Mouse (Mus musculus): ENCODE data around the gene Sec1. TPM values are rescaled to one million over a fixed set of nuclear protein-coding genes. Genes with fewer than 3 reads are reported as not detected.

Sec1 gene
- polyA plus RNA-seq, 1 experiment from 2014 or later = 0.74 TPM

DNA sequence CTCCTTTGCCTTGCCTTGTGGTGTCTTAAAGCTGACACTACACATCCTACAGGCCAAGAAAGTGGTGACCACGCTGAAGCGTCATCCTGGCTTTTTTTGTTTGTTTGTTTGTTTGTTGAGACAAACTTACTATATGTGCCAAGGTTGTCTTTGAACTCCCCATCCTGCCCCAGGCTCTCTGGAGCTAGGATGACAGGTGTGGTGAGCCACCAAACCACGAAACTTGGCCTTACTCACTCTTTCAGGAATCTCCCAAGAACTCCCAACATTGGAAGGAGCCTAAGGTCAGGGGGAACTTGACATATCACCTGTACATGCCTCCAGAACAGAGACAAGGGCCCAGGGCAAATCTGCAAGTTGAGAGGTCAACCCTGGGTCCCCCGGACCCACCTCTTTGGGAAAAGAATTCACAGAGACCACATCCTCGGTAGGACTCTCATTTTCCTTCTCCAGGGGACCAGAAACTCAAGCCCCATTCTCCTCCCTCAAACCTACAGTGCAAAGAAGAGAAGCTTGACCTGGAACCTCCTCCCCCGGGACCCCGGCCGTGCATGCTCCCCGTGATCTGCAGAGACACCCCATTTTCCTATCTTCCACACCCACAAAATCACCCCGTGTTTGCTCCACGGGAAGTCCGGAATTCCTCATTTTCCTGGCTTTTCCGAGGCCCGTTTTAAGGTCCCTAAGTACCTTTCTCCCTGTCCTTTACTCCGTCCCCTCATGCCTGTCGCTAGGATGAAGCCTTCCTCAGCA is 51.5 kb downstream of the Sec1 start:
- Histone ChIP-seq H3K4me1 (replicated peaks; ENCODE audit: control insufficient read depth, insufficient read depth, low read length) (peaks cover 47% of the 10 kb centered on the region), H3K36me3 (ENCODE audit: control insufficient read depth, insufficient read depth, low read length) (no peaks in the 10 kb centered on the region), H3K4me3 (ENCODE audit: low read length) (peak overlapping the region; percentile 57), H3K27ac (ENCODE audit: low read length) (peak overlapping the region; percentile 89), H3K9me3 (ENCODE audit: control insufficient read depth, low read length) (no peaks in the 10 kb centered on the region), H3K27me3 (ENCODE audit: control insufficient read depth, insufficient read depth, low read depth, low read length) (no peaks in the 10 kb centered on the region), H3K4me2 (ENCODE audit: low read depth, low read length) (peak overlapping the region; percentile 91), H3K9ac (ENCODE audit: low read length) (peak overlapping the region; percentile 80)
- no peak for ATAC-seq (ENCODE audit: low read depth)
- 27% methylated on average over 16 of the region's 16 CpGs for WGBS

DNA sequence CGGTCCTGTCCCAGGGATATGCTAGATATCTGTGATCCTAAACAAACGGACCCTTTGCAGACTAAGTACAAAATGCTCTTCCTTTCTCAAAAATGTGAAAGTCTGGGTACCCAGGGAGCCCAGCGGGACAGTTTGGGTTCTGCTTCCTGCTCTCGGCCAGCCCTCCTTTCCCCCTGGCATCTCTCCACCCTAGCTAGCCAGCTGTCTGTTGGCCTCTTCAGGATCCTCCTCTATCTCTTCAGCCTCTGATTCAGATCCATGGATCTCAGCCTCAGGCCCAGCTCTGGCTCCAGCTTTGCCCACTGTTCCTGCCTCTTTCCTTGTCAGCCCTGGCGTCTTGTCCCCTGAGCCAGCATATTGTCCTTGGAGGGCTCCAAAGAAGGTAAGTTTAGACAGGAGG is 52.1 kb downstream of the Sec1 start:
- peak overlapping the region; percentile 80 for H3K9ac ChIP-seq (ENCODE audit: low read length)
- 65% methylated on average over 5 of the region's 5 CpGs for WGBS
- H3K9me3 ChIP-seq (ENCODE audit: control insufficient read depth, low read length) = no peaks in the 10 kb centered on the region
- H3K36me3 ChIP-seq (ENCODE audit: control insufficient read depth, insufficient read depth, low read length) = no peaks in the 10 kb centered on the region; the same call in 1 of the 2 replicates
- H3K27ac ChIP-seq (ENCODE audit: low read length) = peak overlapping the region; percentile 89
- peak overlapping the region; percentile 91 for H3K4me2 ChIP-seq (ENCODE audit: low read depth, low read length)
- no peaks in the 10 kb centered on the region for H3K27me3 ChIP-seq (ENCODE audit: control insufficient read depth, insufficient read depth, low read depth, low read length)
- peak overlapping the region; percentile 57 for H3K4me3 ChIP-seq (ENCODE audit: low read length)
- peaks cover 47% of the 10 kb centered on the region for H3K4me1 ChIP-seq (replicated peaks; ENCODE audit: control insufficient read depth, insufficient read depth, low read length)
- no peak for ATAC-seq (ENCODE audit: low read depth)

- 33% methylated on average over 17 of the region's 17 CpGs for WGBS
- peak; percentile 37 for ATAC-seq (ENCODE audit: low read depth)
- H3K36me3 ChIP-seq (ENCODE audit: control insufficient read depth, insufficient read depth, low read length) = peaks cover 5% of the 10 kb centered on the region
- peaks cover 49% of the 10 kb centered on the region for H3K4me1 ChIP-seq (replicated peaks; ENCODE audit: control insufficient read depth, insufficient read depth, low read length)
- peak overlapping the region; percentile 80 for H3K9ac ChIP-seq (ENCODE audit: low read length)
- H3K4me3 ChIP-seq (ENCODE audit: low read length) = peak overlapping the region; percentile 57
- no peaks in the 10 kb centered on the region for H3K9me3 ChIP-seq (ENCODE audit: control insufficient read depth, low read length)
- peak overlapping the region; percentile 89 for H3K27ac ChIP-seq (ENCODE audit: low read length)
- peak overlapping the region; percentile 91 for H3K4me2 ChIP-seq (ENCODE audit: low read depth, low read length)
- no peaks in the 10 kb centered on the region for H3K27me3 ChIP-seq (ENCODE audit: control insufficient read depth, insufficient read depth, low read depth, low read length)
Measured at GRCm38 (mm10) chr7:45641391-45642040, 52.7 kb downstream of the Sec1 start.

GRCm38 (mm10) chr7:45640191-45640957 is 53.8 kb downstream of the Sec1 start:
- Histone ChIP-seq H3K9me3 (ENCODE audit: control insufficient read depth, low read length) (no peaks in the 10 kb centered on the region), H3K4me3 (ENCODE audit: low read length) (no peak overlapping the region), H3K27ac (ENCODE audit: low read length) (peak overlapping the region; percentile 19; the same call in 1 of the 2 replicates), H3K27me3 (ENCODE audit: control insufficient read depth, insufficient read depth, low read depth, low read length) (no peaks in the 10 kb centered on the region), H3K36me3 (ENCODE audit: control insufficient read depth, insufficient read depth, low read length) (peaks cover 9% of the 10 kb centered on the region), H3K4me2 (ENCODE audit: low read depth, low read length) (no peak overlapping the region), H3K9ac (ENCODE audit: low read length) (peak overlapping the region; percentile 12; the same call in 1 of the 2 replicates), H3K4me1 (replicated peaks; ENCODE audit: control insufficient read depth, insufficient read depth, low read length) (peaks cover 61% of the 10 kb centered on the region)
- 77% methylated on average over 19 of the region's 19 CpGs for WGBS
- ATAC-seq (ENCODE audit: low read depth) = no peak

DNA sequence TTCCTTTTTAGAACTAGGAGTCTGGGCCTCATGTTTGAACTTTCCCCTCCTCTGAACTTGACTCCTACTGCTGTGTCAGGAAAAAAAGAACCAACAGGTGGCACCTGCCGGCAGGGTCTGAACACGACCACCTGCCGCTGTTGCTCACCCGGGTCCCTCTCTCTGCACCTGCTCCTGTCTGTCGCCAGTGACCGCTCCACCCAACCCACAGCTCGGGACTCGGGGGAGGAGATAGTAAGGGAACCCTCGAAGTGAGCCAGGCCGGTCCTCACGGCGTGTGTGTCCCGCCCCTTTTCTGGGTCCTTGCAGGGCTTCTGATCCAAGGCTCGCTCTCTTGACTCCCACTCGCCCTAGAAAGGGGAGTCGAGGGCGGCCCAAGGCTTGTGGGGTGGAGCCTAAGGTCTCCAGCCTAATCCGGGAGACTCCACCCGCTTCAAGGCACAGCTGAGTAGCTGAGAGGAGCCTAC is 54.6 kb downstream of the Sec1 start, which contains the start of gene Mamstr:
Mamstr (plus strand) TSS at position 417 of the 467 bp plus-strand sequence.
- peak within 1 kb of the TSS; percentile 12; the same call in 1 of the 2 replicates for H3K4me2 ChIP-seq (ENCODE audit: low read depth, low read length)
- H3K9ac ChIP-seq (ENCODE audit: low read length) = peak within 1 kb of the TSS; percentile 12; the same call in 1 of the 2 replicates
- no peaks in the 10 kb centered on the region for H3K9me3 ChIP-seq (ENCODE audit: control insufficient read depth, low read length)
- no peaks in the 10 kb centered on the region for H3K27me3 ChIP-seq (ENCODE audit: control insufficient read depth, insufficient read depth, low read depth, low read length)
- peaks cover 9% of the 10 kb centered on the region for H3K36me3 ChIP-seq (ENCODE audit: control insufficient read depth, insufficient read depth, low read length)
- peaks cover 64% of the 10 kb centered on the region for H3K4me1 ChIP-seq (replicated peaks; ENCODE audit: control insufficient read depth, insufficient read depth, low read length)
- no peak for ATAC-seq (ENCODE audit: low read depth)
- peak within 1 kb of the TSS; percentile 36 for H3K27ac ChIP-seq (ENCODE audit: low read length)
- WGBS = 25% methylated on average over 19 of the region's 19 CpGs
- H3K4me3 ChIP-seq (ENCODE audit: low read length) = no peak within 1 kb of the TSS

DNA sequence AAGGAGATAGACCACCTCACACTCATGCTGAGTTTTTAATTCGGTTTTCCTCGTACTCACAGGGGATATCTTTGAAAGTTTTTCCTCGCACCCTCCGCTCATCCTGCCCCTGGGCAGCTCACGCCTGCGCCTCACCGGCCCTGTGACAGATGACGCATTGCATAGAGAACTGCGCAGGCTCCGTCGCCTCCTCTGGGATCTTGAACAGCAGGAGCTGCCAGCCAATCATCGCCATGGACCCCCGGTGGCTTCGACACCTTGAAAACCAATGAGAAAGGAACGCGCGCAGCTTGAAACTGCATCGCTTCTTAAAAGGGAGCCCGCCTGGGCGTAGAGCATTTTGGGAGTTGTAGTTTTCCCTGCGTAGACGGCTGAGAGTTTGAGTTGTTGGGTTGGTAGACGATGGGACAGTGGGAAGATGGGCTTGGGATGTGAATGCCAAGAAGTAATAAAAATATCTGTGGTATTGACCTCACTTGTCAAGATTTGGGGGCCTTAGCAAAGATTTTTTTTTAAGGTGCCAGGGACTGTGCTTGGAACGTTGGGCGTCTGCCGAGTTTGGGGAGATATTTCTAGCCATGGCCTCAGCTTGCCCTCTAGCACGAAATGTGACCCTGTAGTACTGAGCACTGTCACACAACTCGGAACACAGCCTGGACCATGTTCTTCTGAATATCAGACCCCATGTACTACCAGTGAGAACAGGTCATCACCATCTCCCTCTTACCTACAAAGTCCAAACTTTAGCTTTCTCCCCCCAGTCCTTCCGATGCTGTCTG is 55.4 kb downstream of the Sec1 start:
- peak overlapping the region; percentile 40 for H3K4me3 ChIP-seq (ENCODE audit: low read length)
- WGBS = 20% methylated on average over 29 of the region's 29 CpGs
- H3K27me3 ChIP-seq (ENCODE audit: control insufficient read depth, insufficient read depth, low read depth, low read length) = no peaks in the 10 kb centered on the region
- peak overlapping the region; percentile 56 for H3K4me2 ChIP-seq (ENCODE audit: low read depth, low read length)
- peak overlapping the region; percentile 36; the same call in 1 of the 2 replicates for H3K27ac ChIP-seq (ENCODE audit: low read length)
- H3K9me3 ChIP-seq (ENCODE audit: control insufficient read depth, low read length) = no peaks in the 10 kb centered on the region
- ATAC-seq (ENCODE audit: low read depth) = peak; percentile 83
- peaks cover 64% of the 10 kb centered on the region for H3K4me1 ChIP-seq (replicated peaks; ENCODE audit: control insufficient read depth, insufficient read depth, low read length)
- peaks cover 9% of the 10 kb centered on the region for H3K36me3 ChIP-seq (ENCODE audit: control insufficient read depth, insufficient read depth, low read length)
- peak overlapping the region; percentile 46 for H3K9ac ChIP-seq (ENCODE audit: low read length)

- H3K4me2 ChIP-seq (ENCODE audit: low read depth, low read length) = peak overlapping the region; percentile 56; the same call in 1 of the 2 replicates
- 83% methylated on average over 6 of the region's 6 CpGs for WGBS
- H3K27me3 ChIP-seq (ENCODE audit: control insufficient read depth, insufficient read depth, low read depth, low read length) = no peaks in the 10 kb centered on the region
- peaks cover 9% of the 10 kb centered on the region for H3K36me3 ChIP-seq (ENCODE audit: control insufficient read depth, insufficient read depth, low read length)
- peaks cover 63% of the 10 kb centered on the region for H3K4me1 ChIP-seq (replicated peaks; ENCODE audit: control insufficient read depth, insufficient read depth, low read length)
- H3K9me3 ChIP-seq (ENCODE audit: control insufficient read depth, low read length) = no peaks in the 10 kb centered on the region
- H3K4me3 ChIP-seq (ENCODE audit: low read length) = no peak overlapping the region
- ATAC-seq (ENCODE audit: low read depth) = no peak
- no peak overlapping the region for H3K27ac ChIP-seq (ENCODE audit: low read length)
- no peak overlapping the region for H3K9ac ChIP-seq (ENCODE audit: low read length)
Measured at GRCm38 (mm10) chr7:45637710-45638109, 56.5 kb downstream of the Sec1 start.
